8 mouse cellular contexts compared by ENCODE assay signal in the genomic region with DNA sequence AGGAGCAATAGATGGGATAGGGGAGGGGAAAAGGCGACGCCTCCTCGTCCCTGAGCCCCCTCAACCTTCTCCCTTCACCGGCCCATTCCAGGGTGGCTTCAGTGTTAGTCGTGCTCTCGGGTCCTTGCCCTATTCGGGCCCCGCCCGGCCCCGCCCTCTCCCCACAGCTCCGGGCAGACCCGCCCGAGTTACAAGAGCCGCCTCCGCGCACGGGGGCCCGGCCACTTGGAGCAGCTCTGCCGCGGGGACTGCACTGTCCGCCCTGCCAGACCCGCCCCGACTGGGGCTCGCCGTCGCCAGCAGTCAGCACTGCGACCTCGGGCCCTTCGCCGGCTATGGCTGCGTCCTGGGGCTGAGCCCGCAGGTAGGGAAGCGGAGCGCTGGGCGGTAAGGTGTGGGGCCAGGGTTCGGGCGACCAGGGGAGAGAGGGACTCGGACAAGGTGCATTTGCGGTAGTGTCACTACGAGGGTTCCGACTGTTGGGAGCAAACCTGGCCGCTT. TPM values are rescaled to one million over a fixed set of nuclear protein-coding genes. Genes with fewer than 3 reads are reported as not detected.
DNase-seq lines count a peak whose midpoint lies in the region; ATAC-seq and TF ChIP-seq lines count a peak whose summit lies in the region.

A gene (plus strand): TSS at position 219 of the 501 bp plus-strand sequence.

- H3K4me3 ChIP-seq in embryonic facial prominence, embryonic 15.5 days (replicated peaks), result peak within 1 kb of the TSS; percentile 71
- peak within 1 kb of the TSS; percentile 78 for H3K4me3 ChIP-seq in heart, embryonic 15.5 days
- peak within 1 kb of the TSS; percentile 76 for H3K4me3 ChIP-seq in lung, adult 2 months (replicated peaks; ENCODE audit: extremely low read depth, low read depth, low read length)

- under 1% methylated on average over 42 of the region's 42 CpGs for WGBS in embryonic facial prominence, embryonic 15.5 days
- WGBS in heart, embryonic 15.5 days, result under 1% methylated on average over 42 of the region's 42 CpGs
- WGBS in lung, adult 2 months, result 1% methylated on average over 42 of the region's 42 CpGs

- peak; percentile 68 for ATAC-seq in embryonic facial prominence, embryonic 15.5 days (ENCODE audit: insufficient number of reproducible peaks, low FRiP score, low TSS enrichment, low read depth)
- ATAC-seq in heart, embryonic 15.5 days (replicated peaks; ENCODE audit: insufficient number of reproducible peaks, insufficient read depth, low FRiP score, low read depth), result peak; percentile 74
- ATAC-seq in frontal cortex, adult (ENCODE audit: low TSS enrichment), result no peak

- H3K4me2 ChIP-seq in embryonic facial prominence, embryonic 15.5 days (replicated peaks), result peak within 1 kb of the TSS; percentile 73
- H3K4me2 ChIP-seq in heart, embryonic 15.5 days, result peak within 1 kb of the TSS; percentile 70

- peak; percentile 85 for TF ChIP-seq POLR2A in lung, adult 2 months (IDR thresholded peaks at IDR 0.05; ENCODE audit: borderline replicate concordance, extremely low read depth, low read depth, low read length)

- H3K9me3 ChIP-seq in embryonic facial prominence, embryonic 15.5 days (replicated peaks), result no peaks in the 10 kb centered on the region
- H3K9me3 ChIP-seq in heart, embryonic 15.5 days (replicated peaks), result no peaks in the 10 kb centered on the region

- DNase-seq in 3T3-L1 (ENCODE audit: low read depth, low spot score), result peak; percentile 80
- peak; percentile 84 for DNase-seq in NIH3T3 (ENCODE audit: low read depth)
- DNase-seq in kidney, postnatal 14 days, result peak; percentile 87
- peak; percentile 88 for DNase-seq in lung, adult 2 months
- DNase-seq in ovary, adult 18-20 months (ENCODE audit: low spot score), result peak; percentile 75

- TF ChIP-seq CTCF in lung, adult 2 months (IDR thresholded peaks at IDR 0.05; ENCODE audit: insufficient read depth, low read length), result no peak

- H3K4me1 ChIP-seq in embryonic facial prominence, embryonic 15.5 days, result peaks cover 68% of the 10 kb centered on the region
- peaks cover 73% of the 10 kb centered on the region for H3K4me1 ChIP-seq in heart, embryonic 15.5 days (replicated peaks)
- peaks cover 22% of the 10 kb centered on the region for H3K4me1 ChIP-seq in lung, adult 2 months (ENCODE audit: control insufficient read depth, insufficient read depth, low read length)

- H3K9ac ChIP-seq in embryonic facial prominence, embryonic 15.5 days, result peak within 1 kb of the TSS; percentile 73
- peak within 1 kb of the TSS; percentile 89 for H3K9ac ChIP-seq in heart, embryonic 15.5 days

- peak within 1 kb of the TSS; percentile 97 for H3K27ac ChIP-seq in embryonic facial prominence, embryonic 15.5 days (replicated peaks)
- peak within 1 kb of the TSS; percentile 97 for H3K27ac ChIP-seq in heart, embryonic 15.5 days

- no peaks in the 10 kb centered on the region for H3K27me3 ChIP-seq in embryonic facial prominence, embryonic 15.5 days
- H3K27me3 ChIP-seq in heart, embryonic 15.5 days, result no peaks in the 10 kb centered on the region

- H3K36me3 ChIP-seq in embryonic facial prominence, embryonic 15.5 days, result no peaks in the 10 kb centered on the region
- H3K36me3 ChIP-seq in heart, embryonic 15.5 days, result no peaks in the 10 kb centered on the region

RNA-seq across cellular contexts. Expression of the gene that starts here (rescaled TPM):
- 71.9 and 92.4 TPM in 2 replicates for polyA plus RNA-seq in embryonic facial prominence, embryonic 15.5 days (2015; fragmentation: Nextera tagmentation; extraction: Ambion mirVana)
- polyA plus RNA-seq in heart, embryonic 15.5 days (2015; fragmentation: Nextera tagmentation; extraction: Ambion mirVana), result 31.4 and 38.4 TPM in 2 replicates
- 56.3 and 84.7 TPM in 2 replicates for polyA plus RNA-seq in lung, adult 2 months (2012; rRNA removed)
